ENCODE assay signal across 37 mouse cellular contexts in genomic region chr2:143565062-143565461, GRCm38 (mm10). TPM values are rescaled to one million over a fixed set of nuclear protein-coding genes. Genes with fewer than 3 reads are reported as not detected.
"Had no signal": no experiment of that assay in that cellular context is flagged by ENCODE, and none has a peak within 500 bp of the region (broad histone marks: within the 10 kb centered on the region; RNA-seq: fewer than 3 reads in every experiment).

No protein-coding gene starts in this region.

- H3K9me3 ChIP-seq: limb, embryonic 10.5 days; limb, embryonic 12.5 days; limb, embryonic 13.5 days; limb, embryonic 15.5 days; liver, embryonic 12.5 days; liver, embryonic 15.5 days; lung, embryonic 15.5 days; midbrain, embryonic 10.5 days; midbrain, embryonic 12.5 days; midbrain, embryonic 13.5 days; midbrain, embryonic 15.5 days; neural tube, embryonic 12.5 days had no signal

- DNase-seq: left cerebral cortex, postnatal 4 days; liver; liver, embryonic 13.5 days; liver, postnatal 0 days; lung, adult 18-20 months; lung, adult 2 months; lung, embryonic 14.5 days; lung, postnatal 10 days; lung, postnatal 14 days; lung, postnatal 36 days; lung, postnatal 4 days; midbrain, embryonic 14.5 days had no signal

- H3K4me3 ChIP-seq: limb, embryonic 10.5 days; limb, embryonic 12.5 days; limb, embryonic 13.5 days; limb, embryonic 15.5 days; liver, embryonic 12.5 days; liver, embryonic 13.5 days; liver, embryonic 15.5 days; lung, embryonic 15.5 days; megakaryocyte, embryonic 14.5 days; midbrain, embryonic 10.5 days; midbrain, embryonic 12.5 days; midbrain, embryonic 13.5 days; midbrain, embryonic 15.5 days; myocyte; neural tube, embryonic 12.5 days had no signal

- H3K4me2 ChIP-seq: limb, embryonic 12.5 days; limb, embryonic 13.5 days; limb, embryonic 15.5 days; liver, embryonic 11.5 days; liver, embryonic 12.5 days; liver, embryonic 13.5 days; liver, embryonic 15.5 days; lung, embryonic 14.5 days; lung, embryonic 15.5 days; midbrain, embryonic 11.5 days; midbrain, embryonic 12.5 days; midbrain, embryonic 13.5 days; midbrain, embryonic 15.5 days; neural tube, embryonic 12.5 days had no signal

- H3K27ac ChIP-seq: limb, embryonic 10.5 days; limb, embryonic 12.5 days; limb, embryonic 13.5 days; limb, embryonic 15.5 days; liver, embryonic 12.5 days; liver, embryonic 13.5 days; liver, embryonic 14.5 days; liver, embryonic 15.5 days; lung, embryonic 15.5 days; macrophage; midbrain, embryonic 10.5 days; midbrain, embryonic 12.5 days; midbrain, embryonic 13.5 days; midbrain, embryonic 15.5 days; neural tube, embryonic 12.5 days had no signal

- H3K9ac ChIP-seq: limb, embryonic 12.5 days; limb, embryonic 13.5 days; limb, embryonic 15.5 days; liver, embryonic 12.5 days; liver, embryonic 13.5 days; liver, embryonic 14.5 days; liver, embryonic 15.5 days; liver, postnatal 0 days; lung, embryonic 14.5 days; lung, embryonic 15.5 days; midbrain, embryonic 12.5 days; midbrain, embryonic 13.5 days; midbrain, embryonic 15.5 days; neural tube, embryonic 12.5 days had no signal

- H3K36me3 ChIP-seq: limb, embryonic 10.5 days; limb, embryonic 12.5 days; limb, embryonic 13.5 days; limb, embryonic 15.5 days; liver, embryonic 12.5 days; liver, embryonic 13.5 days; liver, embryonic 15.5 days; lung, embryonic 15.5 days; midbrain, embryonic 10.5 days; midbrain, embryonic 12.5 days; midbrain, embryonic 13.5 days; midbrain, embryonic 15.5 days; neural tube, embryonic 12.5 days had no signal

- H3K4me1 ChIP-seq: limb, embryonic 10.5 days; limb, embryonic 12.5 days; limb, embryonic 13.5 days; limb, embryonic 15.5 days; liver, embryonic 12.5 days; liver, embryonic 13.5 days; liver, embryonic 15.5 days; lung, embryonic 15.5 days; megakaryocyte, embryonic 14.5 days; midbrain, embryonic 10.5 days; midbrain, embryonic 12.5 days; midbrain, embryonic 13.5 days; midbrain, embryonic 15.5 days; neural tube, embryonic 12.5 days had no signal

- ATAC-seq: liver, embryonic 12.5 days; liver, postnatal 0 days; lung, postnatal 0 days; midbrain, embryonic 13.5 days; midbrain, embryonic 15.5 days; midbrain, embryonic 16.5 days had no signal

- H3K27me3 ChIP-seq: limb, embryonic 12.5 days; limb, embryonic 13.5 days; limb, embryonic 15.5 days; liver, embryonic 12.5 days; liver, embryonic 13.5 days; liver, embryonic 15.5 days; lung, embryonic 15.5 days; megakaryocyte, embryonic 14.5 days; midbrain, embryonic 12.5 days; midbrain, embryonic 13.5 days; midbrain, embryonic 15.5 days; neural tube, embryonic 12.5 days had no signal

RNA-seq across cellular contexts. Expression of gene Pcsk2, which starts 19.1 kb away (rescaled TPM):
- total RNA-seq: liver, adult 2 months; megakaryocyte progenitor cell, adult 5-6 weeks; megakaryocyte, adult 5-6 weeks; megakaryocyte-erythroid progenitor cell, adult 5-6 weeks; monocyte, adult 5-6 weeks had no signal
- polyA plus RNA-seq: liver, adult 2 months; liver, postnatal 0 days; macrophage had no signal
